Mouse (Mus musculus) adrenal gland, adult (tissue): ENCODE results near the gene Agpat1.

Experiments used
- DNase-seq, 2 experiments: peaks; one replicate each; pipeline ENCODE4 v3.0.0; 2022 to 2023; ENCODE audit warnings: low spot score in 1 of 2; ENCODE audit not compliant: inconsistent age in 2 of 2

The Agpat1 gene

DNA sequence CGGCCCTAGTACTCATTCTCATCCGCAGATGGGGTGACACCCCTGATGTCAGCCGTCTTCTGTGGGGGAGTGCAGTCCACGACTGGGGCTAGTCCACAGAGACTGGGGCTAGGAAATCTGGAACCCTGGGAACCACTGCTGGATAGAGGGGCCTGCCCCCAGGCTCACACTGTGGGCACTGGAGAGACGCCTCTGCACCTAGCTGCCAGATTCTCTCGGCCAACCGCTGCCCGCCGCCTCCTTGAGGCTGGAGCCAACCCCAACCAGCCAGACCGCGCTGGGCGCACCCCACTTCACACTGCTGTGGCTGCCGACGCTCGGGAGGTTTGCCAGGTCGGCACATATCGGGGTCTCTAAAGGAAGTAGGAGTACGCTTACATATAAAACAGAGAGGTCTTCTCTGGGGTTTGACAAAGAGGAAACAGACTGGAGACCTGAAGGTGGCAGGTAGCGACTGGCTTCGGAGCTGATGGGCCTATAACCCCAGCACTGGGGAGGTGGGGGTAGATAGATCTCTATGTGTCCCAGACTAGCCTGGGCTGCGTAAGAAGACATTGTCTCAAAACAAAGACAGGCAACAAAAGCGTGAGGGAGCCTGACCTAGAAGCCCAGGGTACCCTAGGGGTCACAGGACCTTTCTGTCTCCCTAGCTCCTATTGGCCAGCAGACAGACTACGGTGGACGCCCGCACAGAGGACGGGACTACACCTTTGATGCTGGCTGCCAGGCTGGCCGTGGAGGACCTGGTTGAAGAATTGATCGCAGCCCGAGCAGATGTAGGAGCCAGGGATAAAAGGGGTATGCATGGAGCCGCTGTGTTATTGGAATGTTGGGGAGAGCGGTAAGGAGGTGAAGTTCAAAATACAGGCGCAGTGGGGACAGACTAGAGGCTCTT lies 17.9 kb upstream of the Agpat1 start:
- DNase-seq = peak in 1 of 2 experiments; percentile 44

DNA sequence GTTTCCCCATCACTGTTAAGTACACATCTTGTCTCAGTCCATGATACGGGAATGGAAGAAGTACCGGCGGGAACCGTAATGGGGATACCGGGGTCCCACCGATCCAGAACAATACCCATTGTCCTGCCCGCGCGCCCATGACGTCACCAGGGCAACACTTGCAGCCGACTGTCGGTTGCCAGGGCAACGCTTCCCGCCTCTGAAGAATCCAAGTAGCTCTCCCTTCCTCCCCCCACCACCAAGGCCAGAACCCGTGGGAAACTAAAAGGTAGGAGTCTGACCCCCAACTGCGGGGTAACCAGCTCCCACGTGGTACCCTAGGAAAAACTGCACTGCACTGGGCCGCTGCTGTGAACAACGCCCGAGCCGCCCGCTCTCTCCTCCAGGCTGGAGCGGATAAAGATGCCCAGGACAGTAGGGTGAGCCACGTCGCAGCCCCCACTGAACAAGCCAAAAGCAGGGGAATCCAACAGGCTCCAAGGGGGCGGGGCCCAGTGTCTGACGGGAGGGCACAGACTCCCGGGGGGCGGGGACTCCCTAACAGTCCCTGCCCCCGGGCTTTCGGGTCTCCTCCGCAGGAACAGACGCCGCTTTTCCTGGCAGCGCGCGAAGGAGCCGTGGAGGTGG lies 17.2 kb upstream of the Agpat1 start:
- DNase-seq = peak; percentile 87 to 92

DNA sequence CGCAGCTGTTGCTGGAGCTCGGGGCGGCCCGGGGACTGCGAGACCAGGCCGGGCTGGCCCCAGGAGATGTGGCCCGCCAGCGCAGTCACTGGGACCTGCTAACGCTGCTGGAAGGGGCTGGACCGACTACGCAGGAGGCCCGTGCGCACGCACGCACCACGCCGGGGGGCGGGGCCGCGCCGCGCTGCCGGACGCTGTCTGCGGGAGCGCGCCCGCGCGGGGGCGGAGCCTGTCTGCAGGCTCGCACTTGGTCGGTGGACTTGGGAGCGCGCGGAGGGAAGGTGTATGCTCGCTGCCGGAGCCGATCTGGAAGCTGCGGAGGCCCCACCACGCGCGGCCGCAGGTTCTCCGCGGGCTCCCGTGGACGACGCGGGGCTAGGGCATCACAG lies 16.6 kb upstream of the Agpat1 start:
- DNase-seq = peak; percentile 98 to 99

DNA sequence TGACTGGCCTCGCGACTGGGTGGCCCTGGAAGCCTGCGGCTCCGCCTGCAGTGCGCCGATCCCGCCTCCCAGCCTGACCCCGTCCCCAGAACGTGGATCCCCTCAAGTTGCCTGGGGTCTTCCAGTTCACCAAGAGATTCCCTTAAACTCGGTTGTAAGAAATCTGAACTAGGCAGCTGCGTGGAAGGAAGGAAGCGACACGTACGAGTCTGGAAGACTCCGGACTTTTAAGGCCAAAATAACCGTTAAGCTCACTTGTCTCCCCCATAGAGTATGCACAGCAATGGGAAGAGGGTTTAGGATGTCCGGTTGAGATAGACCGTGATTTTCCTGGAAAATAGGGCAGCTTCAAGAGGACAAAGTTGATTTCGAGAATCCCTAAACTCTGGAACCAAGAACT lies 16.2 kb upstream of the Agpat1 start:
- DNase-seq = no peak

DNA sequence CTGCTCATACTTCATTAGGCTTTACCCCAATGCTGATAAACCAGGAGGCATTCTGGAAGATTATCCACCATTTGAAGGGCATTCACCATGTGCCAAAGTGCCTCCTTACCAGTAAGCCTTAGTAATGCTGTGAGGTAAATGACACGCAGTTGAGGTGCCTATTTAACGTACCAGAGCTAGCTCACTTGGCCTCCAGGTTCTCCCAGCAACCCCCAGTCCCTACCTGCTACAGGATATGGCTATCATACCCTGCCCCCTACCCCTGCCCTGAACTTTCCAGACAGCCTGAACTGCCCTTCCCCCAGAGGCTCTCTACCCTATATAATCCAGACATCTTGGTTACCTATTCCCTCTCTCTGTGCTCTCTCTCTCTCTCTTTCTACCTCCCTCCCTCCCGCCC lies 15.3 kb upstream of the Agpat1 start:
- DNase-seq = peak in 1 of 2 experiments; percentile 42

DNA sequence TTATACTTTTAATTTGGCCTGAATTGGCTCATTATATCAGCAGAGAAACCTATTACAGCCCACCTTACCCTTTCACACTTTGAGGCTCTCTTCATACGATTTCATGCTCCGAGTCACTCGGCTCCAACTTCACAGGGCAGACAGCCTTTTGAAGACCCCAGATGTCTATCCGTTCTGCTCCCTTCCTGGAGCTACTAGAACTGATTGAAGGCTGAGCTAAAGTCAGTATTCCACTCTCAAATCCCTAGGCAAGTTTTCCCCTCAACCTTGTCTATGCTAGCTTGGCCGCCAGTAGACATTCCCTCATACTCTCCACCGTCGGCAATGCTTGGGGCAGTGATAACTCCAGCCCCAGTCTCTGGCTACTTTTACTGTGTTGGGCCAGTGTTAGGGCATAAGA lies 14.9 kb upstream of the Agpat1 start:
- DNase-seq = peak in 1 of 2 experiments; percentile 35

DNA sequence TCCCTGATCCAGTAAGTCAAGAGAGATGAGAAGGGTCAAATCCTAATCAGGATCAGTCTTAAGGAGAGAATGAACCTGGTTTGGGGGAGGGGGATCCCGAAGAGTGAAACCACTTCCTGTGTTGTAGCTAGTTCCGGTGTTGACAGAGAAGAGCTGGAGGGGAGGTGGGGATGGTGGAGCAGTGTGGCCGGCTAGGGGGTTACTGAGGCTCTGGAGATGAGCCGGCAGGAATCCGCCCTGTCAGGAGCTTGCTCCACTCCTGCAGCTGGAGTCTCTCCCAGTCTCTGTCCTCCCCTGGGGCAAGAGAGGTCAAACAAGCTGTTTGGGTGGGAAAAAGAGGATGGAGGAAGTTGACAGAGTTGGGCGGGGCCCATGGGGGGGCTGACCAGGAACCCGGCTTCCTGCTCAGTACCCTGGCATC lies 14.4 kb upstream of the Agpat1 start, which contains the start of gene Gpsm3:
Gene Gpsm3, plus strand, starts transcription at position 126 of the 421 bp plus-strand sequence.
- DNase-seq = peak; percentile 54 to 74

DNA sequence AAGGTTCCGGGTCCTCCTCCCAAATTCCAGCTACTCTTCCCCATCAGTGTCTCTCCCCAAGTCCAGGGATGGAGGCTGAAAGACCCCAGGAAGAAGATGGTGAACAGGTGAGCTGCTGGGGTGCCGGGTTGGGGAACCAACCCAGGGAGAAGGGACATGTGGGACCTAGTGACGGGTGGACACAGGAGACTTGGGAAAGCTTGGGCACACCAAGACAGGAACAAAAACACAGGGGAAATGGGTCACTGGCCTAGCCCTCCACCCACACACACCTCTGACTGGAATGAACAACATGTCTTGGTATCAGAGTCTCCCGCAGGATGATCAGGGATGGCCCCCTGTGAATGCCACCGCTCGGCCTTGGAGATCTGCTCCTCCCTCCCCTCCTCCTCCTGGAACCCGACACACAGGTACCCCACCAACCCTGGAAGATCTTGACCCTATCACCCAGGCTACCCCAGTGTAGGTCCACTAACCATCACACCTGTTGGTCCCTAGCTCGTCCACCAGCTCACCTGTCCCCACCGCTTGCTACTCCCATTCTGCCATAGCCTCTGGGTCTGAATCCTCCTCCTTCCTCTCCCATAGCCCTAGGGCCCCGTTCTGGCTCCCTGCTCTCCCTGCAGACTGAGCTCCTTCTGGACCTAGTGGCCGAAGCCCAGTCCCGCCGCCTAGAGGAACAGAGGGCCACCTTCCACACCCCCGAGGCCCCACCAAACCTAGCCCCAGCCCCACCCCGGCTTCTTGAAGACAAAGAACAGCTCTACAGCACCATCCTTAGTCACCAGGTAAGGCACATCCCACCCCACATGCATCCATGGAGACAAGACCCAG lies 13.7 kb upstream of the Agpat1 start:
- peak; percentile 38 to 58 for DNase-seq

DNA sequence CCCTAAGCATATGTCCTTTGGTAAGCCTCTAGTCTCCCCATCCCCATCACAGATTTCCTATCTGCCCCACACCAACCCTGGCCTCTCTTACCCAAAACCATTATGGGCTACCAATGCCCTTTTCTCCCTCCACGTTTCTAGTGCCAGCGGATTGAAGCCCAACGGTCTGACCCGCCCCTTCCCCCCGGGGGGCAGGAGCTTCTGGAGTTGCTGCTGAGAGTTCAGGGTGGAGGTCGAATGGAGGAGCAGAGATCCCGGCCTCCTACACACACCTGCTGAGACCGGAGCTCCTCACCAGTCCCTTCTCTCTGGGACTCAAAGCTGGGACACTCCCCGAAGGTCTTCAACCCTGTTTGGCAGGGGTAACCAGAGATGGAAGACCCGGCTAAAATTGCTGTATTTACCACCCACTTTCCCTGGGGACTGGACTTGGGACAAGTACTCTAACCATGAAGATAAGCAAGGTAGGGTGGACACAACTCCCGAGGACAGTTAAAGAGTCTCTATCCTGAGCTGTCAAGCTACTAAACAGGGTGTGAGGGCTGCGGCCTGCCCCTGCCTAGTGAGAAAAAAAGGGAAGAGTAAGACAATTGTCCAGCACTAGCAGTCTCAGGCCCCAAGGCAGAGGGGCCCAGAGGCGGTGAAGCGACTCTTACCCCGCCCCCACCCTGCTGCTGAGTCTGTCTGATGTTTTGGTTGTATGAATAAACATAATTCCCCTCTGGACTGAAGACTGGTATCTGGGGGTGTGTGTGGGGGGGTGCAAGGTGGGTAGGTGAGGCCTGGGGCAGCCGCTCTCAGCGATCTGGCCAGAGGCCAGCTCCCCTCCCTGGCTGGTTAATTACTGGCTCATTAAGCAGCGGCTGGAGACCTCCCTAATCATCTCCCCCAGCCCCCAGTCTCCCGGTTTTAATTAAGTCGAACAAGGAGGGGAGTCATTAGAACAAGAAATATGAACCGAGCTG lies 12.8 kb upstream of the Agpat1 start, which contains the start of gene Pbx2:
Gene Pbx2, plus strand, starts transcription at position 238 of the 965 bp plus-strand sequence.
- peak; percentile 37 to 72 for DNase-seq

DNA sequence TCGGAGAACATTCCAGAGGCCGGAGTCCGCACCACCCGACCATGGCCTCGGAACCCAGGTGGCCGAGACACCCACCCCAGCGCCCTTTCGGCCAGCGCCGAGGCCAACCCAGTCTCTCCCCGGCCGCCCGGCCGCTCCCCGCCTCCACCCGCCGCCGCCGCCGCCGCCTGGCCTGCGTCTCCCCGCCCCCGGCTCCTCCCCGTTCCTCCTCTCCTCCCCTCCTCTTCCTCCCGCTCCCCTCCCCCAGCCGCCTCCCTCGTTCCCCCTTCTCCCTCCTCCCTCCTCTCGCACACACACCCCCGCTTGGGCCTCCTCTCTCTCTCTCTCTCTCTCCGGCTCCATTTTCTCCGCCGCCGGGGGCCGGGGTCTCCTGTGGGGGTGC lies 12.1 kb upstream of the Agpat1 start:
- peak; percentile 92 to 96 for DNase-seq

DNA sequence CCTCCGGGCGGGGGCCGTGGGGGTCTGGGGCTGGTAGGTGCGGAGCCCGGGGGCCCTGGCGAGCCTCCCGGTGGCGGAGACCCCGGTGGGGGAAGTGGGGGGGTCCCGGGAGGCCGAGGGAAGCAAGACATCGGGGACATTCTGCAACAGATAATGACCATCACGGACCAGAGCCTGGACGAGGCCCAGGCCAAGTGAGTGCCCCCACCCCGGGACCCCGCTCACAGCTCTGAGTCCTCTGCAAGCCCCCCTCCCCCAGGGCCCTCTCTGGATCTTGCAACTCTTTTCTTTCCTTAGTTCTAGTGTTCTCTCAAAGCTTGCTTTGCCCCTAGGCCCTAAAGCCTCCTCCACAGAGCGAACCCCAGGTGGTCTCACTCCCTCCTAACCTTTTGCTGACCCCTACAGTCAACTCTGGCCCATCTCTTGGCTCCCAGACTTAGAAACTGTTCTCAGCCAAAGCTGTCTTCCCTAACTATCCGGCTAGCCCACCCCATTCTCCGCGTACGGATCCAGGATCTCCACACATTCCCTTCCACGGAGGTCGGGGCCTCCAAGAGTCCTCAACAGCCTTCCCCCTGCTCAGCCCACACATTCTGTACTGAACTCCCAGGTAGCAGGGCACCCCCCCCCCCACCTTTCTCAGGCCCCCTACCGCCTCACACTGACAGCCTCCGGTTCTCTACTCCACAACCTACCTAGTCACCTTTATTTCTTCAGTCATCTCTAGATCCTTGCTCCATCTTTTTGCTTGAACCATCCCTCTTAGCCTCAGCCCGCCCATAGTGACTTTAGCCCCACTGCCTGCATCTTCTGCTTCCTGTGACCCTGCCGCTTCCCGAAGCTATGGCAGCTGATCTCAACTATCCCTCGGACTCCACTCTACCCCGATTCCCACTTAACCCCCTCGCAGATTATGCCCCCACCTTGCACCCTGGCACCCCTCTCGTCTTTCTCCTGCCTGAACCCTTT lies 11.2 kb upstream of the Agpat1 start:
- DNase-seq = peak; percentile 56 to 78

DNA sequence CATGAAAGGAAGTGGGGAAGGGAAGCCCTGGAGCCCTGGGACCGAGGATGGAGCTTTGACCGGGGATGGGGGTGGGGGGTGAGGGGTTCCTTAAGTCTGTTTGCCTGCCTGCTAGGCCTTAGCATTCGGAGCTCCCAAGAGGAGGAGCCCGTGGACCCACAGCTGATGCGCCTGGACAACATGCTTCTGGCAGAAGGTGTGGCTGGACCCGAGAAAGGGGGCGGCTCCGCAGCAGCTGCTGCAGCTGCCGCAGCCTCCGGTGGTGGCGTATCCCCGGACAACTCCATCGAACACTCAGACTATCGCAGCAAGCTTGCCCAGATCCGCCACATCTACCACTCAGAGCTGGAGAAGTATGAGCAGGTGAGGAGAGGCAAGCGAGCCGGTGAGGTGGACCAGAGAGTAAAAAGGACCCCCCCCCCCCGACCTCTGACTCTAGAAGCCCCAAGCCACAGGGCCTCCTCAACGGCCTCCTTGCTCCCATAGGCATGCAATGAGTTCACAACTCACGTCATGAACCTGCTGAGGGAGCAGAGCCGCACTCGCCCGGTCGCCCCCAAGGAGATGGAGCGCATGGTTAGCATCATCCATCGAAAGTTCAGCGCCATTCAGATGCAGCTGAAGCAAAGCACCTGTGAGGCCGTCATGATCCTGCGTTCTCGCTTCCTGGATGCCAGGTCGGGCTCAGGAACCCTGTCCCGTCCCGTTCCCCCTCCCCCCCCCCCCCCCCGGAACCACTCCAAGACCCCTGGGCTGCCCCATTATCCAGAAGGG lies 10.1 kb upstream of the Agpat1 start:
- peak; percentile 34 to 54 for DNase-seq

DNA sequence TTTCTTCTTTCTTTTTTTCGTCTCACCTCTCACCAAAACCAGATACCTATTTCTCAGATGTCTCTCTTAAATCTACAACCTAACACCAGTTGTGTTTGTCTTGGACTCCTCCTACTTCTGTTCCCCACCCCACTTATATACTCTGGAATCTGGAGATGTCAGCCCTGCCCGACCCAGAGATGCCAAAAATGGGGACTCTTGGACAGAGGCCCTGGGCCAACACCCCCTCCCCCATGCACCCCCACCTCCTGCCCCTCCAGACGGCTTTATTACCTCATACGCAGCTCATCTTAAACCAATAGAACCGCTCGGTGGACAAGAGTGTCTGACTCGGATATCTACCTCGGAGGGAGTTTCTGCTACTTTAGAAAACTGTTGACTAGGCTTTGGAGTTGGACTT lies 8.0 kb upstream of the Agpat1 start:
- no peak for DNase-seq

DNA sequence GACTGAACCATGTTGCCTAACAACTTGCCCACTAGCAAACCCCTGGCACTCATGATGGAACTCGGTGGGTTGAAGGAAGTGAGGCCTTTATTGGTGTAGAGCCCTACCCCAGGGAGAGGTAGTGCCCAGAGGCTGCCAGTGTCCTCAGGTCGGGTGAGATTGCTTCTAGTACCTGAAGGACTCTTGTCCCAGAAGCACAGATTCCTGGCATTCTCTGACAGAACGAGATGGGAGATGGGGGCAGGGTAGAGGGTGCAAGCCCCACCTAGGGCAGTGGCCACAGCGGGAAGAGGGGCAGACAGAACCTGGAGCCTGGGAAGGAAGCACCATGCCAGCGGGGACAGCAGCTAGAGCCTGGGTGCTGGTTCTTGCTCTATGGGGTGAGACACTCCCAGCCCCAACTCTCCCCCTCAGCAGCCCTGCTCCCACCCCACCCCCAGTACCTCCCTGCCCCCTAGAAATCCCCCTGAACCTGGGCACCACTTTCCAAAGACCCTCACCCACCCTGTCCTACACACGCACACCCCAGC lies 6.4 kb upstream of the Agpat1 start, which contains the start of gene Ager:
Gene Ager, plus strand, starts transcription at position 297 of the 530 bp plus-strand sequence.
- DNase-seq = peak in 1 of 2 experiments; percentile 46

DNA sequence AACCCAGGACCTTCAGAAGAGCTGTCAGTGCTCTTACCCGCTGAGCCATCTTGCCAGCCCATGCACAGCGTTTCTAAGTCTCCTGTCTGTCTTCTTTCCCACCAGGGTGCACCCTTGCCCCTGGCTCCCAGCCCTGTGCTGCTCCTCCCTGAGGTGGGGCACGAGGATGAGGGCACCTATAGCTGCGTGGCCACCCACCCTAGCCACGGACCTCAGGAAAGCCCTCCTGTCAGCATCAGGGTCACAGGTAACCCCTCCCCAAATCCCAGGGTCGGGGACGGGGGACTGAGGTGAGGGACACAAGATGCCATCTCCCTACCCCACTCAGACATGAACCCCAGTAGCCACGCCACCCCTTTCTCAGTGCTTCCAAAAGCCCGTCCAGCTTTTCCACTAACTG lies 4.2 kb upstream of the Agpat1 start:
- DNase-seq = peak; percentile 21 to 43

DNA sequence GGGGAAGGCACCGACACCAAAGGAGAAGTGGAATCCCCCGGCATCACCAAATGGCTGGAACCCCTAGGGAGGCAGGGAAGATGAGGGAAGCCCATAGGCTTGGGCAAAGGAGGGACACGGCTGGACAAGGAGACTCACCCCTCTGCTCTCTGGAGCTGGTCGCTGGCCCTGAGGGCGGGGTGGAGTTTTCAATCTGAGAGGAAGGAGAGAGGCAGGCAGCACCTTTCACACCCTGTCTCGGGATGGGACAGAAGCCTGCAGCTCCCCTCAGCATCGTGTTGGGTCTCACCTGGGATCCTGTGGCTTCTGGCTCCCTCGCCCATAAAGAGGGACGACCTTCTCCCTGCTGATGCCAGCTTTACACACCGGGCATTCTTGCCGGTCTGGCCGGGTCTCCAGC lies 2.3 kb upstream of the Agpat1 start:
- DNase-seq = peak; percentile 30 to 56

DNA sequence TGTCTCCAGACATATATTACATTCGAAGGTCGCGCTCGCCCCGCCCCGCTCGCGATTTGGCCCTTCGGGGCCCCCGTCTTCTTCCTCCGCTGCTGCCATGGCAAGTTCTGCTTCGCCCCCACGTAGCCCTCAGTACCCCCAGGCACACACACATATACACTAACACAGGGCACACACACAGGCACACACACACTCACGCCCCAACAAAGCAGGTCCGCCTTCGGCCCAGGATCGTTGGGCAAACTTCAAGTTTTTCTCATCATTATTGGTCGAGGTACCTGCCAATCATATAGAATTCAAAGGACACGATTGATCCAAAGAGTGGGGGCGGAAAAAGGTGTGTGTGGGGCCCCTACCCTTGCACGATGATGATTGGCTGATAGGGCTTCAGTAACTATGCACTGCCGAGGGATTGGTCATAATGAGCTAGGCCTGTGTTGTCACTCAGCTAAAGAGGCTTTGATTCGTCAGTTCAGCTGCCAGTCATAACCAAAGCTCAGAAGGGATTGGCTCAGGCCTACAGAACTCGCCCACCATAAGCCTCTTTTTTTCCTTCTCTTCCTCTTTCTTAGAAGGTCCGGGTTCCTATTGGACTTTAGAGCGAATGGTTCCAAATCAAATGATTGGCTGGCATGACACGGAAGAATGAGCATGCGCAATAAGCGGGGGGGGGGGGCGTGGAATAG lies 544 bp upstream of the Agpat1 start, which contains the start of gene Rnf5:
Gene Rnf5, minus strand, starts transcription at position 316 of the 686 bp plus-strand sequence.
- DNase-seq = peak; percentile 98 to 99
